ENCODE assay signal across 24 mouse cellular contexts in genomic region chr9:45429392-45429791, GRCm38 (mm10). TPM values are rescaled to one million over a fixed set of nuclear protein-coding genes. Genes with fewer than 3 reads are reported as not detected.
DNase-seq lines count a peak whose midpoint lies in the region; ATAC-seq and TF ChIP-seq lines count a peak whose summit lies in the region.
"Had no signal": no experiment of that assay in that cellular context is flagged by ENCODE, and none has a peak within 500 bp of the region (broad histone marks: within the 10 kb centered on the region; RNA-seq: fewer than 3 reads in every experiment).

No protein-coding gene starts in this region.

- no peaks in the 10 kb centered on the region for H3K36me3 ChIP-seq in hindbrain, embryonic 14.5 days (replicated peaks; ENCODE audit: control insufficient read depth, insufficient read depth)
- H3K36me3 ChIP-seq in hindbrain, embryonic 12.5 days, result no peaks in the 10 kb centered on the region
- H3K36me3 ChIP-seq in forebrain, embryonic 14.5 days (ENCODE audit: control insufficient read depth, insufficient read depth, low read length), result no peaks in the 10 kb centered on the region
- H3K36me3 ChIP-seq in forebrain, postnatal 0 days (ENCODE audit: insufficient read depth), result no peaks in the 10 kb centered on the region
- H3K36me3 ChIP-seq in midbrain, embryonic 16.5 days (ENCODE audit: control insufficient read depth, insufficient read depth, low read length), result no peaks in the 10 kb centered on the region
- H3K36me3 ChIP-seq: embryonic facial prominence, embryonic 12.5 days; limb, embryonic 12.5 days had no signal

- H3K4me3 ChIP-seq in hindbrain, embryonic 14.5 days (replicated peaks; ENCODE audit: low read length), result no peak overlapping the region
- H3K4me3 ChIP-seq in hindbrain, embryonic 12.5 days, result no peak overlapping the region
- no peak overlapping the region for H3K4me3 ChIP-seq in forebrain, embryonic 14.5 days (ENCODE audit: low read depth, low read length)
- 0 out of 2 replicates have a peak overlapping the region, but pooled peaks have one; percentile 80 for H3K4me3 ChIP-seq in forebrain, postnatal 0 days (ENCODE audit: low read depth, low read length)
- H3K4me3 ChIP-seq in midbrain, embryonic 16.5 days (ENCODE audit: low read depth, low read length), result no peak overlapping the region
- H3K4me3 ChIP-seq: erythroblast, embryonic 14.5 days had no signal

- H3K27me3 ChIP-seq in hindbrain, embryonic 14.5 days (ENCODE audit: control insufficient read depth, insufficient read depth, low read length), result peaks cover 41% of the 10 kb centered on the region
- H3K27me3 ChIP-seq in hindbrain, embryonic 12.5 days, result peaks cover 73% of the 10 kb centered on the region
- peaks cover 21% of the 10 kb centered on the region for H3K27me3 ChIP-seq in forebrain, embryonic 14.5 days (replicated peaks; ENCODE audit: control insufficient read depth, insufficient read depth, low read length)
- no peaks in the 10 kb centered on the region for H3K27me3 ChIP-seq in forebrain, postnatal 0 days (ENCODE audit: insufficient read depth, low read length)
- peaks cover 4% of the 10 kb centered on the region; the same call in 1 of the 2 replicates for H3K27me3 ChIP-seq in midbrain, embryonic 16.5 days (ENCODE audit: control insufficient read depth, insufficient read depth, low read depth, low read length)

- no peak for ATAC-seq in hindbrain, embryonic 14.5 days (ENCODE audit: low FRiP score)
- no peak for ATAC-seq in hindbrain, embryonic 12.5 days (ENCODE audit: low FRiP score)
- ATAC-seq in forebrain, embryonic 14.5 days, result no peak
- ATAC-seq in forebrain, postnatal 0 days, result no peak
- ATAC-seq in midbrain, embryonic 16.5 days, result no peak
- no peak for ATAC-seq in CD4-positive, CD25-positive, alpha-beta regulatory T cell, adult 4 months
- ATAC-seq: liver, postnatal 0 days; lung, postnatal 0 days had no signal

- peaks cover 28% of the 10 kb centered on the region for H3K4me1 ChIP-seq in hindbrain, embryonic 14.5 days (replicated peaks; ENCODE audit: control insufficient read depth, insufficient read depth, low read length)
- peaks cover 27% of the 10 kb centered on the region for H3K4me1 ChIP-seq in hindbrain, embryonic 12.5 days
- peaks cover 23% of the 10 kb centered on the region for H3K4me1 ChIP-seq in forebrain, embryonic 14.5 days (ENCODE audit: control insufficient read depth, insufficient read depth, low read length)
- H3K4me1 ChIP-seq in forebrain, postnatal 0 days (ENCODE audit: insufficient read depth), result peaks cover 22% of the 10 kb centered on the region
- peaks cover 23% of the 10 kb centered on the region for H3K4me1 ChIP-seq in midbrain, embryonic 16.5 days (ENCODE audit: control insufficient read depth, insufficient read depth, low read length)

- H3K4me2 ChIP-seq in hindbrain, embryonic 14.5 days (replicated peaks), result peak overlapping the region; percentile 81
- no peak overlapping the region for H3K4me2 ChIP-seq in hindbrain, embryonic 12.5 days (replicated peaks)
- H3K4me2 ChIP-seq in forebrain, embryonic 14.5 days (ENCODE audit: low read length), result peak overlapping the region; percentile 81; the same call in 1 of the 2 replicates
- H3K4me2 ChIP-seq in forebrain, postnatal 0 days (ENCODE audit: low read depth), result peak overlapping the region; percentile 81
- H3K4me2 ChIP-seq in midbrain, embryonic 16.5 days (ENCODE audit: low read length), result peak overlapping the region; percentile 90; the same call in 1 of the 2 replicates

- no peak overlapping the region for H3K27ac ChIP-seq in hindbrain, embryonic 14.5 days
- H3K27ac ChIP-seq in hindbrain, embryonic 12.5 days, result no peak overlapping the region
- no peak overlapping the region for H3K27ac ChIP-seq in forebrain, embryonic 14.5 days (ENCODE audit: low read depth, low read length)
- no peak overlapping the region for H3K27ac ChIP-seq in forebrain, postnatal 0 days (ENCODE audit: low read depth, low read length)
- no peak overlapping the region; the same call in 1 of the 2 replicates for H3K27ac ChIP-seq in midbrain, embryonic 16.5 days (ENCODE audit: low read length)
- H3K27ac ChIP-seq: embryonic facial prominence, embryonic 12.5 days; limb, embryonic 12.5 days; macrophage had no signal

- WGBS in hindbrain, embryonic 14.5 days, result 27% methylated on average over 5 of the region's 5 CpGs
- 38% methylated on average over 5 of the region's 5 CpGs for WGBS in hindbrain, embryonic 12.5 days
- 24% methylated on average over 5 of the region's 5 CpGs for WGBS in forebrain, embryonic 14.5 days
- WGBS in forebrain, postnatal 0 days, result 27% methylated on average over 5 of the region's 5 CpGs
- WGBS in midbrain, embryonic 16.5 days, result 39% methylated on average over 5 of the region's 5 CpGs

- H3K9ac ChIP-seq in hindbrain, embryonic 14.5 days, result no peak overlapping the region
- no peak overlapping the region for H3K9ac ChIP-seq in hindbrain, embryonic 12.5 days
- H3K9ac ChIP-seq in forebrain, embryonic 14.5 days (ENCODE audit: low read length), result no peak overlapping the region
- no peak overlapping the region for H3K9ac ChIP-seq in forebrain, postnatal 0 days
- H3K9ac ChIP-seq in midbrain, embryonic 16.5 days (ENCODE audit: low read depth, low read length), result no peak overlapping the region
- H3K9ac ChIP-seq: liver, postnatal 0 days had no signal

- H3K9me3 ChIP-seq in hindbrain, embryonic 14.5 days (ENCODE audit: control insufficient read depth, low read length), result no peaks in the 10 kb centered on the region
- H3K9me3 ChIP-seq in hindbrain, embryonic 12.5 days (replicated peaks), result no peaks in the 10 kb centered on the region
- H3K9me3 ChIP-seq in forebrain, embryonic 14.5 days (replicated peaks; ENCODE audit: control insufficient read depth, low read length), result no peaks in the 10 kb centered on the region
- no peaks in the 10 kb centered on the region for H3K9me3 ChIP-seq in forebrain, postnatal 0 days (ENCODE audit: low read length)
- no peaks in the 10 kb centered on the region for H3K9me3 ChIP-seq in midbrain, embryonic 16.5 days (replicated peaks; ENCODE audit: control insufficient read depth, low read length, poor library complexity, severe bottlenecking)
- H3K9me3 ChIP-seq: embryonic facial prominence, embryonic 12.5 days; limb, embryonic 12.5 days had no signal

- no peak for TF ChIP-seq CTCF in forebrain, postnatal 0 days (IDR thresholded peaks at IDR 0.05; ENCODE audit: low read depth)

- no peak for DNase-seq in hindbrain, embryonic 14.5 days (ENCODE audit: low spot score)
- DNase-seq in forebrain, embryonic 14.5 days (ENCODE audit: low spot score), result no peak
- DNase-seq in forebrain, postnatal 0 days, result no peak
- no peak for DNase-seq in ovary, postnatal 14 days (ENCODE audit: low spot score)
- DNase-seq: adrenal gland, adult 2 months; B cell, adult 2 months; kidney, adult 9 months; kidney, postnatal 25 days; liver, postnatal 0 days; thymus, adult 18-20 months; thymus, postnatal 36 days had no signal

RNA-seq across cellular contexts. Expression of gene Dscaml1, which starts 3.0 kb away (rescaled TPM):
- 13.2 and 15.1 TPM in 2 replicates for polyA plus RNA-seq in hindbrain, embryonic 14.5 days (2014; fragmentation: Nextera tagmentation; extraction: Ambion mirVana)
- polyA plus RNA-seq in hindbrain, embryonic 12.5 days (2016; fragmentation: Nextera tagmentation; extraction: Ambion mirVana), result 2.3 and 4.8 TPM in 2 replicates
- 11.3 and 15.0 TPM in 2 replicates for polyA plus RNA-seq in forebrain, embryonic 14.5 days (2014; fragmentation: Nextera tagmentation; extraction: Ambion mirVana)
- 28.9 and 42.6 TPM in 2 replicates for total RNA-seq in forebrain, postnatal 0 days (2014; rRNA removed)
- 13.4 and 19.6 TPM in 2 replicates for polyA plus RNA-seq in forebrain, postnatal 0 days (2015; fragmentation: Nextera tagmentation; extraction: Ambion mirVana)
- 17.9 and 20.6 TPM in 2 replicates for polyA plus RNA-seq in midbrain, embryonic 16.5 days (2015; fragmentation: Nextera tagmentation; extraction: Ambion mirVana)
- not detected for polyA plus RNA-seq in CD4-positive, CD25-positive, alpha-beta regulatory T cell, adult 4 months (2017; shearing (Covaris generic))
- total RNA-seq: gastrocnemius, adult 8-10 months; granulocyte monocyte progenitor cell, adult 5-6 weeks; hematopoietic stem cell, adult 5-6 weeks; MEL; monocyte, adult 5-6 weeks had no signal
- polyA plus RNA-seq: erythroblast, embryonic 14.5 days; liver, postnatal 0 days had no signal

RNA-seq across cellular contexts. Expression of gene Fxyd2, which starts 29.9 kb away (rescaled TPM):
- polyA plus RNA-seq in hindbrain, embryonic 14.5 days (2014; fragmentation: Nextera tagmentation; extraction: Ambion mirVana), result 8.8 and 12.7 TPM in 2 replicates
- 1.9 and 2.1 TPM in 2 replicates for polyA plus RNA-seq in hindbrain, embryonic 12.5 days (2016; fragmentation: Nextera tagmentation; extraction: Ambion mirVana)
- polyA plus RNA-seq in forebrain, embryonic 14.5 days (2014; fragmentation: Nextera tagmentation; extraction: Ambion mirVana), result 5.2 and 6.2 TPM in 2 replicates
- 22.6 and 22.7 TPM in 2 replicates for total RNA-seq in forebrain, postnatal 0 days (2014; rRNA removed)
- polyA plus RNA-seq in forebrain, postnatal 0 days (2015; fragmentation: Nextera tagmentation; extraction: Ambion mirVana), result 15.9 and 16.6 TPM in 2 replicates
- polyA plus RNA-seq in midbrain, embryonic 16.5 days (2015; fragmentation: Nextera tagmentation; extraction: Ambion mirVana), result 10.8 and 14.3 TPM in 2 replicates
- polyA plus RNA-seq in CD4-positive, CD25-positive, alpha-beta regulatory T cell, adult 4 months (2017; shearing (Covaris generic)), result not detected
- total RNA-seq: hematopoietic stem cell, adult 5-6 weeks; MEL; monocyte, adult 5-6 weeks had no signal
- polyA plus RNA-seq: erythroblast, embryonic 14.5 days had no signal

RNA-seq across cellular contexts. Expression of gene Fxyd6, which starts 59.4 kb away (rescaled TPM):
- polyA plus RNA-seq in hindbrain, embryonic 14.5 days (2014; fragmentation: Nextera tagmentation; extraction: Ambion mirVana), result 377 and 410 TPM in 2 replicates
- polyA plus RNA-seq in hindbrain, embryonic 12.5 days (2016; fragmentation: Nextera tagmentation; extraction: Ambion mirVana), result 190 and 196 TPM in 2 replicates
- 355 and 413 TPM in 2 replicates for polyA plus RNA-seq in forebrain, embryonic 14.5 days (2014; fragmentation: Nextera tagmentation; extraction: Ambion mirVana)
- total RNA-seq in forebrain, postnatal 0 days (2014; rRNA removed), result 412 and 499 TPM in 2 replicates
- 739 and 836 TPM in 2 replicates for polyA plus RNA-seq in forebrain, postnatal 0 days (2015; fragmentation: Nextera tagmentation; extraction: Ambion mirVana)
- 722 and 817 TPM in 2 replicates for polyA plus RNA-seq in midbrain, embryonic 16.5 days (2015; fragmentation: Nextera tagmentation; extraction: Ambion mirVana)
- not detected for polyA plus RNA-seq in CD4-positive, CD25-positive, alpha-beta regulatory T cell, adult 4 months (2017; shearing (Covaris generic))
- total RNA-seq: granulocyte monocyte progenitor cell, adult 5-6 weeks; hematopoietic stem cell, adult 5-6 weeks; MEL; monocyte, adult 5-6 weeks had no signal
- polyA plus RNA-seq: erythroblast, embryonic 14.5 days; macrophage had no signal

Comparison
In these comparisons a context has a peak if more than half of its experiments do, and no peak if none do; other contexts are left out.
1. RNA of gene Fxyd6, which starts 59.4 kb away (polyA plus RNA-seq): 739 to 836 TPM in forebrain, postnatal 0 days, 722 to 817 TPM in midbrain, embryonic 16.5 days, 377 to 410 TPM in hindbrain, embryonic 14.5 days, 355 to 413 TPM in forebrain, embryonic 14.5 days and 190 to 196 TPM in hindbrain, embryonic 12.5 days; not detected in CD4-positive, CD25-positive, alpha-beta regulatory T cell, adult 4 months; every median in the first group is over 100 times any median in the second.